Mouse (Mus musculus): ENCODE measurements around the gene Mfsd6.

DNA sequence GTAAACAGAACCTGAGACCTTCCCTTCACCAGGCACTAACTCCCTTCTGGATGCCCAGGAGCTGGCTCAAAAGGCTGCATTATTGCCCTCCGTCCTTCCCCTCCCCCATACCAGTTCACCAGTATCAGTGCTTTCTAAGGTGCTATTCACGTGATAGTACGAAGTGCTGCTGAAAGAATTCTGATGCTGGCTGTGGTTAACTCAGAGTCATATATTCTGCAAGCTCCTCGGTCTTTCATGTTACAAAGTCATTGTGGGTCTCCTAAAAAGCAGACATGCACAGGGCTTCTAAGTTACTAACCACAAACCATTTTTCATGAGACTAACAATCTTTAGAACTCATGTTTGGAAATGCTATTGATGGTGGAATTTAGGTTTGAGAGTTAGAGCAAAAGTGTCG, 77.2 kb downstream of the Mfsd6 start:
- TF ChIP-seq CTCF (IDR thresholded peaks at IDR 0.05; ENCODE audit: insufficient read depth, low read depth, low read length): no peak
- no peak for TF ChIP-seq POLR2A (IDR thresholded peaks at IDR 0.05; ENCODE audit: insufficient read depth, low read depth, low read length)

Measured in olfactory bulb, adult 2 months (tissue).